Mouse (Mus musculus): Measurements from ENCODE around the gene 9130213A22Rik. TPM values are rescaled to one million over a fixed set of nuclear protein-coding genes. Genes with fewer than 3 reads are reported as not detected.
"Not testable (repeated sequence)": the region's sequence is repeated elsewhere in the genome, so short reads cannot be mapped to it uniquely, and the experiment has no call there.

The 9130213A22Rik gene
- polyA plus RNA-seq, 1 experiment from 2014 or later, result 0.49 TPM

DNA sequence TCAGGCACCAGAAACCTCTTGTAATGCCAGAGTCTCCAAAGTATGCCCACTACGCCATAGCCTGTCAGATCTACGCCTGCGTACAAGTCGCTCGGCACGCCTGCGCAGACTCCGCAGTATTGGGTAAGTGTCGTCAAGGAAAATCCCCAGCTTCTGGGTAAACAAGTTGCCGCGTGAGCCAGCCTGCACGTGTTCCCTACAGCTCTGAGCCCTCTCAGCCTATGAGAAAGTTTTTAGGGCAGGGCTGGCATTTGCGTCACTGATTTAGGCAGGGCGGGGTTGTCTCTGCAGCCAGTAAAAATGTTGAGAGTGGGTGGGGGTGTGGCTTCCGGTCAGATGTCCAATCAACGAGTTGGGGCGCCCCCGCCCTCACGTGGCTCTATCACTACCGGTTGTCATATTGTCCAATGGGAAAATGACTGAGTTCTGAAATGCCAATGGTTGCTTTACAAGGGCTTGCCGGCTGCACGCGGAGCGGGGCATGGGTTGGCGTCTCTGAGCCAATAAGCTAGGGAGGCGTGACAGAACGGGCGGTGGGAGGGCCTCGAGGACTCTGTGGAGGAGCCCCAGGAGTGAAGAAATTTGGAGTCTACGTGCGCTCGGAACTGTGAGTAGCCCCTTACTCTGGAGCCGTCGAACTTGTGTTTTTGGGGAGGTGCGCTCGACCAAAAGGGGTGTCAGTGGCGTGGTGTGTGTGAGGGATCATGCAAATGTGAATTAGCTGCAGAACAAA lies 27.5 kb downstream of the 9130213A22Rik start, which contains the start of gene Per1:
TSS of gene Per1 (plus strand) at position 521 of the 733 bp plus-strand sequence.
- peak; percentile 94 for ATAC-seq
- Histone ChIP-seq H3K27me3 (ENCODE audit: control insufficient read depth, insufficient read depth, low read depth, low read length) (no peaks in the 10 kb centered on the region), H3K36me3 (ENCODE audit: control insufficient read depth, insufficient read depth, low read length) (peaks cover 7% of the 10 kb centered on the region; the same call in 1 of the 2 replicates), H3K4me3 (ENCODE audit: low read depth, low read length) (peak within 1 kb of the TSS; percentile 46), H3K9me3 (replicated peaks; ENCODE audit: control insufficient read depth, low read length, poor library complexity, severe bottlenecking) (no peaks in the 10 kb centered on the region), H3K4me2 (ENCODE audit: low read length) (peak within 1 kb of the TSS; percentile 82), H3K27ac (ENCODE audit: low read length) (peak within 1 kb of the TSS; percentile 77), H3K9ac (ENCODE audit: low read depth, low read length) (peak within 1 kb of the TSS; percentile 49), H3K4me1 (ENCODE audit: control insufficient read depth, insufficient read depth, low read length) (peaks cover 56% of the 10 kb centered on the region)
- under 1% methylated on average over 37 of the region's 37 CpGs for WGBS

DNA sequence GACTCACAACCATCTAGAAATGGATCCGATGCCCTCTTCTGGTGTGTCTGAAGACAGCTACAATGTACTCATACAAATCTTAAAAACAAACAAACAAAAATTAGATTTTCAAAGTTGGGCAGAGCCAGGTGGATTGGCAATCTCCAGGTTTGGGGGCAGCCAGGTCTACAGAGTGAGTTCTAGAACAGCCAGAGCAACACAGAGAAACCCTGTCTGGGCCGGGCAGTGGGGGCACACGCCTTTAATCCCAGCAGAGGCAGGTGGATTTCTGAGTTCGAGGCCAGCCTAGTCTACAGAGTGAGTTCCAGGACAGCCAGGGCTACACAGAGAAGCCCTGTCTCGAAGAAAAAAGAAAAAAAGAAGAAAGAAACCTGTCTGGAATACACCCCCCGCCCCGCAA lies 28.5 kb downstream of the 9130213A22Rik start:
- not testable (repeated sequence) for H3K9ac ChIP-seq (ENCODE audit: low read depth, low read length); H3K36me3 ChIP-seq (ENCODE audit: control insufficient read depth, insufficient read depth, low read length); H3K27me3 ChIP-seq (ENCODE audit: control insufficient read depth, insufficient read depth, low read depth, low read length); H3K9me3 ChIP-seq (replicated peaks; ENCODE audit: control insufficient read depth, low read length, poor library complexity, severe bottlenecking); ATAC-seq; H3K4me2 ChIP-seq (ENCODE audit: low read length); H3K4me3 ChIP-seq (ENCODE audit: low read depth, low read length)
- whole genome bisulfite sequencing, result 85% methylated on average over 7 of the region's 7 CpGs
- peaks cover 56% of the 10 kb centered on the region for H3K4me1 ChIP-seq (ENCODE audit: control insufficient read depth, insufficient read depth, low read length)
- H3K27ac ChIP-seq (ENCODE audit: low read length), result peak overlapping the region; percentile 75; the same call in 1 of the 2 replicates

DNA sequence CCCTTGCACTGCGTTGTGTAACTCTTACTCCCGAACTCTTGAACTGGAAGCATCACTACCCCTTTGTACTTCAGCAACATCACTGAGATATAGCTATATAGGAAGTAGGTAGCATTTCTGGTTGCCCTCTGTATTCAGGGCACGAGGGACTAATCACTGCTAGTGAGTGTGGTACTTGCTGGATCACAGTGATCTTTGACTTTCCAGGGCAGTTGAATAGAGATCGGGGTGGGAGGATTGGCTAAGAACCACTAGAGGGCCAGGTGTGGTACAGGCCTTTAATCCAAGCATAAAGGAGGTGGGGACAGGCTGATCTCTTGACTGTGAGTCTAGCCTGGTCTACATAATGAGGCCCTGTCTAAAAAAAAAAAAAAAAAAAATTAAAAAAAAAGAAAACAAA lies 29.5 kb downstream of the 9130213A22Rik start:
- Histone ChIP-seq H3K9me3 (replicated peaks; ENCODE audit: control insufficient read depth, low read length, poor library complexity, severe bottlenecking) (no peaks in the 10 kb centered on the region), H3K27ac (ENCODE audit: low read length) (no peak overlapping the region), H3K9ac (ENCODE audit: low read depth, low read length) (no peak overlapping the region), H3K27me3 (ENCODE audit: control insufficient read depth, insufficient read depth, low read depth, low read length) (no peaks in the 10 kb centered on the region), H3K4me3 (ENCODE audit: low read depth, low read length) (no peak overlapping the region), H3K4me1 (ENCODE audit: control insufficient read depth, insufficient read depth, low read length) (peaks cover 48% of the 10 kb centered on the region), H3K4me2 (ENCODE audit: low read length) (no peak overlapping the region), H3K36me3 (ENCODE audit: control insufficient read depth, insufficient read depth, low read length) (peaks cover 8% of the 10 kb centered on the region; the same call in 1 of the 2 replicates)
- no peak for ATAC-seq
- 85% methylated on average over 4 of the region's 4 CpGs for WGBS

DNA sequence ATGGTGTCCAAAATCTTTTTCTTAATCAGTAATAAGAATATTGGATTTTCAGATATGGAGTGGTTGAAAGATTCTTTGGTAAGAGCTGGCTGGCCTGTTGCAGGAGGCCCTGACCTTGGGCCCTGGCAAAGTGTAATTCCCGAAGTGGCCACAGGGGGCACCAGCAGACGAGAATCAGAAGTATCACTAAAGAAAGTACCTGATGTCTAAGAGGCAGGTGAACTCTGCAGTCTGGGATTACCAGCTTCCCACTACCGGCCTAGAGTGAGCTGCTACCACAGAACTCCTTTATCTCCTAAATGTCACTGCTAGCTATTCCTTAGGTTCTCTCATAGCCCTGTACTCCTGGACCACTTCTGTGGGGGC lies 30.0 kb downstream of the 9130213A22Rik start:
- Histone ChIP-seq H3K27ac (ENCODE audit: low read length) (no peak overlapping the region), H3K36me3 (ENCODE audit: control insufficient read depth, insufficient read depth, low read length) (peaks cover 8% of the 10 kb centered on the region; the same call in 1 of the 2 replicates), H3K27me3 (ENCODE audit: control insufficient read depth, insufficient read depth, low read depth, low read length) (no peaks in the 10 kb centered on the region), H3K4me3 (ENCODE audit: low read depth, low read length) (no peak overlapping the region), H3K9ac (ENCODE audit: low read depth, low read length) (no peak overlapping the region), H3K9me3 (replicated peaks; ENCODE audit: control insufficient read depth, low read length, poor library complexity, severe bottlenecking) (no peaks in the 10 kb centered on the region), H3K4me1 (ENCODE audit: control insufficient read depth, insufficient read depth, low read length) (peaks cover 48% of the 10 kb centered on the region), H3K4me2 (ENCODE audit: low read length) (no peak overlapping the region)
- 3% methylated on average over 3 of the region's 3 CpGs for WGBS
- ATAC-seq, result no peak

DNA sequence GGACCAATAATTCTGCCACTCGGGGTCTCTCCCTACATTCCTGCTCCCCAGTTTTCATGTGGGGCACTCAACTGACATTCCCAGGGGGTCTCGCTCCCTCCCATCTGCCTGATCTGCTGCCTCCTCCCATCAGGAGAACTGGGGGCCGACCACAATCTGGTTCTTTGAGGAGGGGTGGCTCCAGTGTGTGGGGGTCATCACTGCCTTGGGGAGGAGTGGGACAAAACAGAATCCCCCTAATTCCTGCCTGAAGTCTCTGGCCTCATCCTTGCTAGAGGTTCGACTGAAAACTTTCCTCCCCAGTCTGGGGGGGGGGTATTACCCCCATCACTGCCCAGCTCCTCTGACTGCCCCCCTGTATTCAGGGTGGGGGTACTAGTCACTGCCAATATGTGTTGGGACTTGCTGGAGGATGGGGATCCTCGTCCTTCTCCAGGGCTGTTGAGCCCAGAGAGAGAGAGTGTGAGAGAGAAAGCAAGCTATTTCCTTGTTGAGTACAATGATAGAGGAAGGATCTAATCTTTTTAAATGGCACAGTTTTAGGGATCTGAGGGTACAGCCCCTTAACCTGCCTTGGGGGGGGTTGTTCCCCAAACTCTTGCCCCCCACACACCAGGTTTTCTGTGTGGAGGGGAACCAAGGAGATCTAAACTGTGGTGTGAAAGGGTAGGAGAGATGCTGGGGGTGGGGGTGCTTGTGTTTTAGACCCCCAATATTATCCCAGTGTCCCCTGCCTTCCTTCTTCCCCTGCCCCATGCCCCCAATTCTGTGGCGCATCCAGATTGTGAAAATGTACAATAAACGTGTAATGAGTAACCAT lies 30.6 kb downstream of the 9130213A22Rik start:
- H3K4me2 ChIP-seq (ENCODE audit: low read length), result no peak overlapping the region
- ATAC-seq, result no peak
- no peak overlapping the region for H3K4me3 ChIP-seq (ENCODE audit: low read depth, low read length)
- 61% methylated on average over 7 of the region's 7 CpGs for WGBS
- peaks cover 8% of the 10 kb centered on the region; the same call in 1 of the 2 replicates for H3K36me3 ChIP-seq (ENCODE audit: control insufficient read depth, insufficient read depth, low read length)
- H3K27ac ChIP-seq (ENCODE audit: low read length), result no peak overlapping the region
- H3K9ac ChIP-seq (ENCODE audit: low read depth, low read length), result 0 out of 2 replicates have a peak overlapping the region, but pooled peaks have one; percentile 7
- H3K27me3 ChIP-seq (ENCODE audit: control insufficient read depth, insufficient read depth, low read depth, low read length), result no peaks in the 10 kb centered on the region
- no peaks in the 10 kb centered on the region for H3K9me3 ChIP-seq (replicated peaks; ENCODE audit: control insufficient read depth, low read length, poor library complexity, severe bottlenecking)
- H3K4me1 ChIP-seq (ENCODE audit: control insufficient read depth, insufficient read depth, low read length), result peaks cover 43% of the 10 kb centered on the region

DNA sequence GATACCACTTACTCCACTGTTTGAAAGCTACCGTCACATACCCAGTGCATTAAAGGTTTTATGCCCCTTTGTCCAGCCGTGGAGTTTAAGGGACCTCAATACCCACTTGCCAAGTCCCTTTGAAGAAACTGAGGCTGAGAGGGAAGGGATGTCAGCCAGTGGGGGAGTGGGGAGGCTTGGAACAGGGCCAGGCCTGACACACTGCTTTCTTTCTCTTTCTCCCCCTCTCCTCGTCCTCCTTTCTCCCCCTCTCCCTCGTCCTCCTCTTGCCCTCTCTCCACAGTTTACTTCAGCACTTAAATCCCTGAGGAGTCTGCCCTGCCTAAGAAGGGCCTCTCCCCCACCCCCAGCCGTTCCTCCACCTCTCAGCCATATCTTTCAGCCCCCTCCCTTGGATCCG lies 32.0 kb downstream of the 9130213A22Rik start:
- H3K4me1 ChIP-seq (ENCODE audit: control insufficient read depth, insufficient read depth, low read length), result peaks cover 32% of the 10 kb centered on the region
- WGBS, result 57% methylated on average over 6 of the region's 6 CpGs
- no peak overlapping the region for H3K9ac ChIP-seq (ENCODE audit: low read depth, low read length)
- H3K4me2 ChIP-seq (ENCODE audit: low read length), result peak overlapping the region; percentile 85
- peaks cover 8% of the 10 kb centered on the region; the same call in 1 of the 2 replicates for H3K36me3 ChIP-seq (ENCODE audit: control insufficient read depth, insufficient read depth, low read length)
- H3K27ac ChIP-seq (ENCODE audit: low read length), result no peak overlapping the region
- H3K27me3 ChIP-seq (ENCODE audit: control insufficient read depth, insufficient read depth, low read depth, low read length), result no peaks in the 10 kb centered on the region
- H3K4me3 ChIP-seq (ENCODE audit: low read depth, low read length), result no peak overlapping the region
- no peaks in the 10 kb centered on the region for H3K9me3 ChIP-seq (replicated peaks; ENCODE audit: control insufficient read depth, low read length, poor library complexity, severe bottlenecking)
- no peak for ATAC-seq

DNA sequence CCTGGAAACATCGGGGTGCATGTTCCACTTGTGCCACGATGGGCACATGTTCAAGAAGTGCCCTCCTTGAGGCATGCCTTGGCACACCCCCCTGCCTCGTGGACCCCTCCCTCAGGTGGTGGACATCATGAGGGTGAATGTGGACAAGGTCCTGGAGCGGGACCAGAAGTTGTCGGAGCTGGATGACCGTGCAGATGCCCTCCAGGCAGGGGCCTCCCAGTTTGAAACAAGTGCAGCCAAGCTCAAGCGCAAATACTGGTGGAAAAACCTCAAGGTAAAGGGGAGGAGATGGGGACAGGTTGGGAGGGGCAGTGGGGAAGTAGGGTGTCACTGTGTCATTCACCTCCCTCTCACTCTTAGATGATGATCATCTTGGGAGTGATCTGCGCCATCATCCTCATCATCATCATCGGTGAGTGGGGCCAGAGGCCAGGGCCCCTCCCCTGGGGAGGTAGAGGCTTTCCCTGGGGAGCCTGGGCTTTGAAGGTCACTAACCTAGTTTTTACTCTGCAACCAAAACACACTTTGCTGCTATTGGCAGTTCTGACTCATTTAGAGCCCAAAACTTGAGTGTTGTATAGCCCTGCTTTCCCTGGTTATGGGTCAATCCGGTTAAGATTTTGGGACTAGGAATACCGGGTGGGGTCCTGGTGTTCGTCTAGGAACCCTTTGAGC lies 32.6 kb downstream of the 9130213A22Rik start:
- peaks cover 30% of the 10 kb centered on the region for H3K4me1 ChIP-seq (ENCODE audit: control insufficient read depth, insufficient read depth, low read length)
- 92% methylated on average over 12 of the region's 12 CpGs for WGBS
- ATAC-seq, result no peak
- no peaks in the 10 kb centered on the region for H3K27me3 ChIP-seq (ENCODE audit: control insufficient read depth, insufficient read depth, low read depth, low read length)
- H3K27ac ChIP-seq (ENCODE audit: low read length), result no peak overlapping the region
- H3K4me3 ChIP-seq (ENCODE audit: low read depth, low read length), result peak overlapping the region; percentile 83
- peak overlapping the region; percentile 85 for H3K4me2 ChIP-seq (ENCODE audit: low read length)
- H3K9ac ChIP-seq (ENCODE audit: low read depth, low read length), result peak overlapping the region; percentile 99
- H3K36me3 ChIP-seq (ENCODE audit: control insufficient read depth, insufficient read depth, low read length), result peaks cover 8% of the 10 kb centered on the region; the same call in 1 of the 2 replicates
- no peaks in the 10 kb centered on the region for H3K9me3 ChIP-seq (replicated peaks; ENCODE audit: control insufficient read depth, low read length, poor library complexity, severe bottlenecking)

DNA sequence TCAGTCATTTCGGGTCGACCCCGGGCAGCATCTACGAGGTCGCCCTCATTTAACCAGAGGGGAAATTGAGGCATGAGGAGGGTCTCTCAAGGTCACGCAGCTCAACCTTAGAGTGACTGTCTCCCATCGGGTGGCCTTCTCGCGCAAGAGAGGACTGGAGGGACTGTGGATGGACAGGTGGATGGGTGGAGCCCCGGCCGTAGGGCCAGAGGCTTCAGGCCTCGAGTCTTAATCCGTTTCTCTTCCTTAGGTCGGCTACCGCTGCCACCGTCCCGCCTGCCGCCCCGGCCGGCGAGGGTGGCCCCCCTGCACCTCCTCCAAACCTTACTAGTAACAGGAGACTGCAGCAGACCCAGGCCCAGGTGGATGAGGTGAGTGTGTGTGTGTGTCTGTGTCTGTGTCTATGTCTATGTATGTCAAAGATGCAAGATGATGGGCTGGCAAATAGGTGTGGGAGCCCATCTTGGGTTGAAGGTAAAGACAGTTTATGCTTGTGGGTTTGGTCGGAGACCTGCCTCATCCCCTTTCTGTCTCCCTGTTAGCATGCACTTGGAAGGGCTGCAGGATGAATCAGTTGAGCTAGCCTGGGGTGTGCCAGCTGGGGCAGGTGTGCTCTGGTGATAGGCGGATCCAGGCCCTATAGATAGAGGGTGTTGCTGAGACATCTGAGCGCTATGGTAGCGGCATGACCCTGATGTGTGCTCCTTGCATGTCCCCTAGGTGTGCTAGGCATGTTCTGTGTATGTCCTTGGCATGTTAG lies 33.4 kb downstream of the 9130213A22Rik start:
- H3K27me3 ChIP-seq (ENCODE audit: control insufficient read depth, insufficient read depth, low read depth, low read length), result no peaks in the 10 kb centered on the region
- ATAC-seq, result peak; percentile 26
- H3K9ac ChIP-seq (ENCODE audit: low read depth, low read length), result peak overlapping the region; percentile 99
- peak overlapping the region; percentile 85 for H3K4me2 ChIP-seq (ENCODE audit: low read length)
- H3K27ac ChIP-seq (ENCODE audit: low read length), result peak overlapping the region; percentile 98
- 11% methylated on average over 25 of the region's 25 CpGs for WGBS
- peaks cover 27% of the 10 kb centered on the region for H3K4me1 ChIP-seq (ENCODE audit: control insufficient read depth, insufficient read depth, low read length)
- peak overlapping the region; percentile 83 for H3K4me3 ChIP-seq (ENCODE audit: low read depth, low read length)
- no peaks in the 10 kb centered on the region for H3K9me3 ChIP-seq (replicated peaks; ENCODE audit: control insufficient read depth, low read length, poor library complexity, severe bottlenecking)
- H3K36me3 ChIP-seq (ENCODE audit: control insufficient read depth, insufficient read depth, low read length), result peaks cover 8% of the 10 kb centered on the region; the same call in 1 of the 2 replicates
